Mouse (Mus musculus) frontal cortex, postnatal 36 days (tissue): ENCODE measurements around the gene Mdga1.

Experiments
- DNase-seq, 2 experiments: peaks; one replicate each; pipeline ENCODE4 v3.0.0; 2022; ENCODE audit warnings: low spot score in 2 of 2

Mdga1 gene

DNA sequence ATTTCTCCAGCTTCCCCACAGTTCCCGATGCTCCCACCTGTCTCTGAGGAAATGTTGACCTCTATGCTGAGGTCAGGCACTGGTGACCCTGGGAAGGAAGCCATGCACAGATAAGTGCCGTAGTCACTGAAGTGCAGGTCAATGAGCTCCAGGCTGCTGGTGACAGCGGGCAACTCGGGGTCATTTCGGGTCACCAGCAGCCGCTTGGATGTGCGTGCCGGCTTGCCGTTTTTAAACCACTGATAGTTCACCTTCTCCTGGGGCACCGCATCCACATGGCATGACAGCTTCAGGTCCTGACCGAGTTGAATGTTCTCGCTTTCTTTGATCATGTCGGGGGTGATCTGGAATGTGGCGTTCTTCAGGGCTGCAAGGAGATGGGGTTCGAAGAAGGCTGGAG lies 123.6 kb downstream of the Mdga1 start:
- DNase-seq, result no peak

DNA sequence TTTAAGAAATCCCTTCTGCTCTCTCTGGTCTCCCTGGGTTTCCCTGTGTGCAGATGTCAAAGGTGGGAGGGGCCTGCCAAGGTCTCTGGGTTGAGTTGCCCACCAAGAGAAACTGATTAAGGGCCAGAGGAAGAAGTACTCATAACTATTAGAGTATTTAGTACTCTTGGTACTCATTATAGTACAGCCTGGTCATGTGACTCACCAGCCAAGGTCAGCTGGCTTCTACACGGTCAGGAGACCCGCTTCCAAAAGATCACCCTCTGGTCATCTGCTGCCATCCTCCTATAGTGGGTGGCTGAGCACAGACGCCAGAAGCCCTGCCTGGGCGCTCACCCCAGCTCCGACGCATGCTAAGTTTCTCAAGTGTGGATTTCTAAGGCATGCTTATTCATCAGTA lies 124.9 kb downstream of the Mdga1 start:
- DNase-seq, result no peak

DNA sequence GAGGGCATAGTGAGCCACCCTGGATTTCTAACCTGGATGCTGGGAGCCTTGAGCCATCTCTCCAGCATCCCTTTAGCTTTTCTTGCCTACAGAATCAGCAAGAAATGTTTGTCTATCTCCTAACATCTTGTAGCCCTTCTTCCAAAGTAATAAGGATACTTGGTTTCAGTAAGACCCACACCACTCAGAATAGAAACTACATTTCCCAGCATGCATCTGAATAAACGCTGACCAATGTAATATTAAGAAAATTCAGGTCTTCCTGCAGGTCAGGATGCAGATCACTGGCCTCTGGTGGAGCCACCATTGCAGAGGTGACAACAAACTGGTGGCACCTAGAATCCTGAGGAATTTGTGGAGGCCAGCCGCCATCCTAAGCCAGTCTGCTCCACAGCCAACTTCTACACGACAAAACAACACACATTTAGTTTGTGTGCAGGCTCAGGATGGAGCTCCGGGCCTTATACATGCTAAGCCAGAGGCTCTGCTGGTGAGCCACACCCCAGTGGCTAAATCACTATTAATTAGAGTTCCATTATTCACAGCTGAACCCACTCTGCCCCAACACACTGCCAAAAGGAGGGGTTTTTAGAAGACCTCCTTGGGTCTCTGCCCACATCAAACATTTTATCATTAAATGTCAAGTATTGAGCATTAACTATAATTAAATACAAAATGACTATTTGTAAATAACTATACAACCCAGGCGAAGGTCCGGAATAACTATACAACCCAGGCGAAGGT lies 126.3 kb downstream of the Mdga1 start:
- DNase-seq, result no peak

- no peak for DNase-seq
Observed at GRCm38 (mm10) chr17:29841781-29842690, 127.9 kb downstream of the Mdga1 start.

- DNase-seq, result no peak
Observed at GRCm38 (mm10) chr17:29838029-29838428, 131.9 kb downstream of the Mdga1 start.

DNA sequence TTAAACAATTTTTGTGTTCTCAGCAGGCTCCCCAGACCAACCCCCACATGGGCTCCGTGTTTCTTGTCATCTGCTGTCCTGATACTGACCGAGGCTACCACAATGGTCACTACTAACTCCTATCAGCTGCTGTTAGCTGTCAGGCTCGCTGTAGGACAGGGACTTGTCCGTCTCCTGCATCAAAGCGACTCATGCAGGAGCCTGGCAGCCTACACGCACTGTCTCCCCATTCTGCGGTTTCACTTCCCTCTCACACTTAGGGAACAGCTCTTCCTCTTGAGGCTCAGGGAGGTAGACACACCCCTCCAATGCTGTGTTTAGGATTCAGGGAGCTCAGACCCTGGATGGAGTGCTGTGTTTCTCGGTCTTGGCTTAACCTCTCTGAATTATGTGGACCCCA lies 132.4 kb downstream of the Mdga1 start:
- DNase-seq, result no peak

GRCm38 (mm10) chr17:29834768-29835167 lies 135.1 kb downstream of the Mdga1 start:
- DNase-seq, result no peak

DNA sequence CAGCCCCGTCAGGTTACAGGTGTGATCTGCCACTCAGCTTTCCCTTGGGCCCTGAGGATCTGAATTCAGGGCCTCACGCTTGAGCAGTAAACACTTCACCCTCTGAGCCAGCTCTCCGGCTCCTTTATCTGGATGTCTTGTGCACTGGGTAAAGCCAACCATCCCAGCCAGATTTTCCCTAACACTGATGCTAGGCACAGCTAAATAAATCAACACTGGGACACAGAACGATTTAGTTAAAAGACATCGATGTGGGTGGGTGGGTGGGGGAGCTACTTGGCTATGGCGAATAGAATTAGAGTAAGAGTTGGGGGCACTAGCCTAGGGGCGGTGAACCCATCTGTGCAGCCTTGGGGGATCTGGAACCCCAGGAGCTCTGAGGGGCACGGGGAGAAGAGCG lies 135.6 kb downstream of the Mdga1 start:
- DNase-seq, result no peak

DNA sequence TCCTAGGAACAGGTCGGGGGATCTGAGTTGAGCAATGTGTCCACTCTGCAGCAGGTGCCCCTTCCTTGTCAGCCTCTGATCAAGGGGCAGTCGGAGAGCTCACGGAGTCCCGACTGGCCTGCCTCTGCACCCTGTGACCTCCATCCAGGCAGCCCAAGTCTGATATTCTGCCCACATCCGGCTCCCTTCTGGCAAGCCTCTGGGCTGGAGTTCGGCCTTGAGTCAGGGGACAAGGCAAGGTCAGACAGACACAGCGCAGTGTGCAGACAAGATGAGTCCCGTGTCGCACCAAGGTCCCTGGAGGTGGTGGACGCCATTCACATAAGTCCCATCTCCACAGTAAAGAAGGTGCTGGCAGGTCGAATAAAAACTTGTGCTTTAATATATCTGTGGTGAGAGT lies 138.2 kb downstream of the Mdga1 start:
- no peak for DNase-seq

DNA sequence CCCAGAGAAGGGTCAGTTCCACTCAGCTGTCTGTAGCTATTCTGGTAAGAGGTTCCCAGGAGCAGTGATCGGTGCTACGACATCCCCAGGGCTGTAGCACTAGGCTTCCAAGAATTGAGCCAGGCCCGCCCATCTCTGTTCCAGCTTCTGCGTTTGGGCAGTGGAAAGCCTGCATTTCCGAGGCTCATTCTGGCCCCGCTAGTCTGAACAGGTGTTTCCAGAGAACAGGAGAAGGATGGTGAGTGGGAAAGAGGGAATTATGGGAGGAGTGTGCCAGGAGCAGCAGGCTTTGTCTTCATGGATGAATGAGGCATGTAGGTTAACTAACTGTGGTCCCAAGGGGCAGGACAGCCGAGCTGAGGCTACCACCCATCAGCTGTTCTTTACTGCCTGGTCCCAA lies 140.8 kb downstream of the Mdga1 start:
- no peak for DNase-seq

DNA sequence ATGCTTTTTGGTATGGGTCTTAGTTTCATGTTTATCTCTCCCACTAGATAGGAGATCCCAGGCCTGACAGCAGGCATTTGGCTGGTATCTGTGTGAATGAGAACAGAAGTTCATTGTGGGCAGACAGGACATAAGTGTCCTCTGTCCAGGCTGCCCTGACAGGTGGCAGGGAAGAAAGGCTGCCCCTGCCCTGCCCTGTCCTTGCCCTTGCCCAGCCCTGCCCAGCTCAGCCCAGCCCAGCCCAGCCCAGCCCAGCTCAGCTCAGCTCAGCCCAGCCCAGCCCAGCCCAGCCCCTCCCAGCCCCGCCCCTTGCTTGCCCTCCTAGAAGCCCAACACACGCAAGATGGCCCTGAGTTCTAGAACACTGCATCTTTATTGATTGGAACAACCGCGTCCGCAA lies 142.3 kb downstream of the Mdga1 start:
- no peak for DNase-seq

DNA sequence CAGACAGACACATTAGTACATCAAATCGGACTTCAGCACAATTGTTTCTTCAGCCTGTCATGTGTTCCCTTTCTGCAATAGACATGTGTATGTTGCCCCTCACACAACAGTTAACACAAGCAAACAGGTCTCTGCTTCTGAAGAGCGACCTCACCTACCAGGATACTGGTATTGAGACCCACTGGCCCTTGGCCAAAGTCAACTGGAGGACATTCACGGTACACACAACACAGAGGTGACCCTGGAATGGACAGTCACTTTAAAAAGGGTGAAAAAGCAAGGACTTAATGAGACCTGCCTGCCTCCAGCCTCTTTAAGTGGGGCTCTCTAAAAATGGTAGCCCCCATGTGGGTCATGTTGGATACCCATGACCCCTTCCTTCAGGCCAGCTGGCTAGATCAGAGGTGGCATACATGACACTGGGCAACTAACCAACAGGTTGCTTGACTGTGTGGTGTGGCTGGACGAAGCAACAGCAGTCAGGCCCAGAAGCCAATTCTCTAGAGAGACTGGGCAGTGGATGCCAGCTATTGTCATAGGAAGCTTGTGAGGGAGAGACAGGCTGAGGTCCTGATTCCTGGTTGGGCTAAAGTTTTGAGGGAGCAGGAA lies 145.3 kb downstream of the Mdga1 start:
- no peak for DNase-seq

- peak in 1 of 2 experiments; percentile 42 for DNase-seq
Observed at GRCm38 (mm10) chr17:29824208-29824509, 145.7 kb downstream of the Mdga1 start.

DNA sequence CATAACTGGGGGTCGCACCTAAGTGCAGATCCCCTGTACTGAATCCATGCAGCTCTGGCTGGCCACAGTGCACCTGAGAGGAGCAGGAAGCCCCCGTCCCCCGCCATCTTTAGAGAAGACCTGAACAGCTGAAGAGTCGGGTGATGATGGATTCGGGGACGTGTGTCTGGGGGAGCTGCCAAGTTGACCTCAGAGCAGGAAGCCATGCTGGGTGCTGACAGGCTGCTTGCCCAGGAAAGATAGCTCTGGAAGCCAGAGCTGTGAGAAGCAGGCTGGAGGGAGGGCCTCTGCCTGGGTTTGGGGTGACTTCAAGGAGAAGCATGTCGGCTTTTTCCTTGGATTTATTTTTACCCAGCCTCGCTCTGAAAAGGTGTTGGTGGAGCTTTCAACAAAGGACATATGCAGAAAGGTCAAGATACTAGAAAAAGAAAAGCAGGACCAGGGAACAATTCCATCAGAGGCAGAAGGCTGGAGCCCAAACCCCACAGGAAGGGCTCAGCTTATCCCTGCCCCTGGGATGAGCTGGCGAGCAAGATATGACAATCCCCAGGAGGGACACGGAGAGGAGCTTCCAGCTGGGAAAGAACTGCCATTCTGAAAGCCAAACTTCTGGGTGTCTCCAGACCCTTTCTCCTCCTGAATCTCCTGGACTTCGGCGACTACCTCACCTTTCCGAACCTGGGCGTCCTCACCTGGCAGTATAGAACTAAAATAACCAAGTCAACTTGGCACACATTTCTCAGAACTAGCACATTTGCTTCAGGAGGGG lies 146.3 kb downstream of the Mdga1 start:
- DNase-seq, result peak in 1 of 2 experiments; percentile 9

GRCm38 (mm10) chr17:29819608-29820007 lies 150.3 kb downstream of the Mdga1 start:
- no peak for DNase-seq

- no peak for DNase-seq
Observed at GRCm38 (mm10) chr17:29818989-29819388, 150.9 kb downstream of the Mdga1 start.

- no peak for DNase-seq
Observed at GRCm38 (mm10) chr17:29818264-29818945, 151.5 kb downstream of the Mdga1 start.

- DNase-seq, result no peak
Observed at GRCm38 (mm10) chr17:29814758-29815157, 155.1 kb downstream of the Mdga1 start.

- DNase-seq, result no peak
Observed at GRCm38 (mm10) chr17:29813328-29813727, 156.6 kb downstream of the Mdga1 start.

DNA sequence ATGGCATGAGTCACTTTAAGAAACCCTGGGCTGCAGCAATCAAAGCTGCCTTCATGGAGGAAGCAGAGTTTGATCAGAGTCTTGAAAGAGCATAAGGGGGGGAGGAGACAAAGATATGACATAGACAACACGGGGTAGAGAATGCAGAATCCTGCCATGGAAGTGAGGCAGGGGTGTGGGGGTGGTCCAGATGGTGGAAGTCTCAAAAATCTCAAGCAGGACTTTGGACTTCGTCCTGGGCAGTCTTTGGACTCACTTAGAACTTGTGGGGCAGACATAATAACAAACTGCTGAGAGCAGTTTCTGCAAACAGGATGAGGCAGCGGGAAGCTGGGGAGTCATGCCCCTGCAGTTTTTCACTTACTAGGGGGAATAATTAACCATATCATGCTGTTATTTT lies 166.3 kb downstream of the Mdga1 start:
- no peak for DNase-seq

- DNase-seq, result peak in 1 of 2 experiments; percentile 20
Observed at GRCm38 (mm10) chr17:29801358-29801757, 168.5 kb downstream of the Mdga1 start.
